Mouse (Mus musculus): Measurements from ENCODE around the gene Hspa2.

Gene Hspa2

DNA sequence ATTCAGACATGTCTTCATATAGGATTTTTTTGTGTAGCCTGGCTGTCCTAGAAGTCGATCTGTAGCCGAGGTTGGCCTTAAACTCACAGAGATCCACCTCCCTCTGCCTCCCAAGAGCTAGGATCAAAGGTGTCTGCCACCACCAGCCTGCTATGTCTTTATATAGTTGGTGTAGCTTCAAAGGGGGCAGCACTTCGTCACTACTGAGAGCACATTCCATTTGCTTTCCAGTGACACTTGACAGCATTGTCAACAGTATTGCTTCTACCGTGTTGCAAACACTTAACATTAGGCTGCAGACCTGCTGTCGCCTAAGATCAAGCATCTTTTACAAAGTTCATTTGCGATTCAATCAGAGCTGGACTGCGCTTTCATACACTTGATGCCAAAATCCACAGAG lies 30.1 kb downstream of the Hspa2 start:
- 74% methylated on average over 7 of the region's 7 CpGs for WGBS

DNA sequence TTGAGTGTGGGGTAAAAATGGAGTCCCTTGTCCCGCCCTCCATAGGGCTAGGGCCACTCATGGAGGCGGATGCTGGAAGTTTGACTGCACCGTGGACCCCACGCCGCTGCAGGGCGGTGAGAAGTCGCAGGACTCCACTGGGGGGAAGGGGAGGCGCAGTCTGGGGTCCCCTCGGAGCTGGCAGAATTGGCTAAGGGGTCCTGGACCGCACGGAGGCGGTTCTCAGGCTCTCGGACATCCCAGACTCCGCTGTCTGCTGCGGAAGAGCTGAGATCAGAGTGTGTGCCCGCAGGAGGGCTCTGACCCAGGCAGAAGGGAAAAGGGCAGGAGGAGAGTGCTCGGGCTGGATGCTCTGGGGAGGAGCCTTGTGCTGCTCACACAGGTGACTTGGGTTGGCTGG lies 31.1 kb downstream of the Hspa2 start:
- WGBS, result 12% methylated on average over 17 of the region's 17 CpGs

DNA sequence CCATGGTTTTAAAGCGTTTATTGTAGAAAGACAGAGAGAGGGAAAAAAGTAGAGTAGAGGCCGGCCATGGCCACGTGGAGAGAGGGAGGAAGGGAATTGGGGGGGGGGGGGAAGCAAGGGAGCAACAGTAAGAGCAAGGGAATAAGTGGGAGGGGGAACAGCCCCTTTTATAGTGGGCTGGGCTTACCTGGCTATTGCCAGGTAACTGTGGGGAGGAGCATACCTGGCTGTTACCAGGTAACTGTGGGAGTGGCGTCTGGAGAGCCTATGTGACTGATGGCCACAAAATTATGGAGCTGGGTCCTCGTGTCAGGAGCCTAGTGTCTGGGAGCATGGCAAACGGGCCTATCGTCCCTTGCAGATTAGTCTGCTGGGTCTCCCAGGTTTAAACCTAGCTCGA lies 31.6 kb downstream of the Hspa2 start:
- WGBS, result 58% methylated on average over 8 of the region's 8 CpGs

DNA sequence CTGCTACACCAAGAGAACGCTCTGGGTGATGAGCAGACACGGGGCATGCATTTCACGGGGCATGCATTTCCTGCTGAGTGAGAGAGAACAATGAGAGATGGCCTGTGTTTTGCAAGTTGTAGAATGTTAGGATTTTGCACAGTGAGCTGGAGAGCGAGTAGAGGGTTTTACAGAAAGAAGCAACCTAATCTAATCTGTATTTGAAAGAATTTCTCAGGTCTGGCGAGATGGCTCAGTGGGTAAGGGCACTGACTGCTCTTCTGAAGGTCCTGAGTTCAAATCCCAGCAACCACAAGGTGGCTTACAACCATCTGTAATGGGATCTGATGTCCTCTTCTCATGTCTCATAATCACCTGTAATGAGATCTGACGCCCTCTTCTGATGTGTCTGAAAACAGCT lies 39.5 kb downstream of the Hspa2 start:
- WGBS, result 83% methylated on average over 6 of the region's 6 CpGs

DNA sequence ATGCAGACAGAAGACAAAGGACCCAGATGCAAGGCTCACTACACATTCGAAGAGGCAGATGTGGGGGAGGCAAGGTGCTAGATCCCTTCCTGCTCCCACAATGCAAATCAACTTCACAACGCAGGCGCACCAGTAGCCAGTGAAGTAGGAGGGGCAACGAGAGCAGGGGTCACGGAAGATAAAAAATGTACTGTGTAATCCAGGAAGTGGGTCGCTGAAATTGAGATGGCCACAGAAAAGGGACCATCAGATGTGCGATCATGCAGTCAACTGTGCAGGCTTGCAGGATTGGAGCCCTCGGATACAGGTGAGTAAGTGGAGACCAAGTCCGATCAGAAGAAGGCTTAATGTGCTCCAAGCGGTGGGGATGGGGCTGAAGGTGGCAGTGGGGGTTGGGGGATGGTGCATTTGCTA lies 40.4 kb downstream of the Hspa2 start:
- WGBS, result 60% methylated on average over 10 of the region's 10 CpGs

DNA sequence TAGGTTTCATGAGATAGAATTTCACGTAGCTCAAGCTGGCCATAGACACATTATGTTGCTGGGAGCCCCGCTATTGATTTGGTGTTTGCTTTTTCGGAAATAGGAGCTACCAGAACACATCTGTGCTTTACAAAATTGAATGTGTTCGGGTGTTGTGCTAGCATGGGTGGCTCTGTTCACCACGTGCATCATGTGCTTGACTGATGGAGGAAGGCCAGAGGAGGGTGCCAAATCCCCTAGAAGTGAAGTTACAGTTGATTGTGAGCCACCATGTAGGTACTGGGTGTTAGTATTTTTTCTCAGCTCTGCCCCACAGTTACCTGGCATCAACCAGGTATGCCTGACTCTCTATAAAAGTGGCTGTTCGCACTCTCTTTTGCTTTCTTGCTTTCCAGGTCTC lies 40.9 kb downstream of the Hspa2 start:
- WGBS, result 75% methylated on average over 6 of the region's 6 CpGs

DNA sequence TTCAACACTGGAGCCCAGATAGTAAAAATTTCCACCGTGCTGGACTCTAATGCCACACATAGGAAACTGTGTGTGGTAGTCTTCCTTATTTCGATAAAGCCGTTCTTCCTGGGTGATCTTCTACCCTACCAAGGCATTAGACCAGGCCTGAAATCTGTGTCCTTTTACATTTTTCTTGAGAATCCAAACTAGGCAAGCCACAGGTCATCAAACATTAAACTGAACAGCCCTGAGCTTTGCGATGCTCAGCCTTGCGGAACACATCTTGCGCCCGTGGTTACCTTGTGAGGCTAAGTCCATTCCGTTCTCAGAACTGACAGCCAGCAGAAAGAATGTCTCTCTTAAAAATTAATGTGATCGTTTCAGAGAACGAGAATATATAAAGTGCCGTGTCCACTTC lies 42.2 kb downstream of the Hspa2 start:
- 95% methylated on average over 11 of the region's 11 CpGs for WGBS

DNA sequence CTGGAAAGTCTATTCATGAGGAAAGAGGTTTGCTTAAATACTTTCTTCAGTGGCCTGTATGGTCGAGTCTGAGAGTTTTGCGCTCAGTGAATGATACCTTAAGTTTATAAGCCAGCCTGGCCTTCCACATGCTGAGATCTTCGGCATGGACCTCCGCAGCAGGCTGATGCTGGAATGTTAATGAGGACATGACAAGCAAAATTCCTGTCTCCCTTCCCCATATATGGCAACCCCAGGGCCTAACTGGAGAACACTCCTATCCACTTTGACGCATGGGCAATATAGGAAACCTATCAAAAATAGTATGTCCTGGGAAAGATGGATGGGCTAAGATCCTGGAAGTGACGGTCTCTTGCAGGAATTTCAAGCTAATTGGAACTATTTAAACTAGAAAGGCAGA lies 44.2 kb downstream of the Hspa2 start:
- 80% methylated on average over 6 of the region's 6 CpGs for WGBS

DNA sequence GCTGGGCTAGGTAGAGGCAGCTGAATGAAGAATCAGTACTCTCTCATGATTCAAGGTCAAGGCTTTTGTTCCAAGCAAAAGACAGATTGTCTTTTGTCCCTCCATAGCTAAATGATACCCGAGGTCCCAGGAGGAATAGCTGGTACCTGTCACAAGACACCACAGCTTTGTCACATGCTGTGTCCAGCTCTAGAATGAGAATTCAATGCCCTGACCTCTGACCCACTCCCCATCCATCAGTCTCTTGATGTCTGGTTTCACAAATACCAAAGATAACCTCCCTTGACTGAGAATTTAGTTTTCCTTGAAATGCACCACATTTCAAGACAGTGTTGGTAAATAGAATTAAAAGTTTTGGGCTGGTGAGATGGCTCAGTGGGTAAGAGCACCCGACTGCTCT lies 48.2 kb downstream of the Hspa2 start:
- WGBS, result 81% methylated on average over 2 of the region's 2 CpGs
